Mouse (Mus musculus): ENCODE data around the gene Cnn1.
"Not testable (repeated sequence)": the region's sequence is repeated elsewhere in the genome, so short reads cannot be mapped to it uniquely, and the experiment has no call there.

The Cnn1 gene

DNA sequence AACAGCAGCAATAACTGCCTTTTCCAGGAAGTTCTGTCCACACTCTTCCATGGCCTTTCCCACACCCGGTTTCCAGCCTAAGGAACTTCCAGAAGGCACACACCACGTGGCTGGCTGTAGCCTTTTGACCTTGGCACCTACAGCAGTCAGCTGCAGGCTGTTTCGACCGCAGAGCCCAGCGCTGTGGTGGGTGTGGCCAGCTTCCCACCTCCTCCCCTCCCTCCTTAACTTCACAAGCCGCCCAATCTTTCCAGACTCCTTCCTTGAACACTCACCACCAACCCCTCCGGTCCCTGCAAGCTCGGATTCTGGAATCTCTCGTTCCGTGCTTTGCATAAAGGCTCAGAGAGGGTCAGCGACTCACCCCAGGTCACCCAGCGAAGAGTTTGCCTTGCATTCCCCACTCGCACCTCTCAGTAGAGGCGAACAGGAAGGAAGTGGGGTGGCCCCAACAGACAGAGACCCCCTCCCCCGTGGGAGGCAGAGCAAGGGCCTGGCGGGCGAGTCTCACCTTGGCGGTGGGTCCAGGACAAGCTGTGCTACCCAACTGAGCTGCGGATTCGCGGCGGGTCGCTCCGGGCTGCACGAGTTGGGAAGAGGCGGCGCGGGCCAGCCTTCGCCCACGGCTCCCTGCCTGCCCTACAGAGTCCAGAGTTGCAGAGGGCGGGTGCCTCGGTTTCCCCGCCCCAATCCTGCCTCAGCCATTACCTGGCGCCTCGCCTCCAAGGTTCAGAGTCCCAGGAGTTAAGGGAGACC lies 32.4 kb downstream of the Cnn1 start:
- DNase-seq, result no peak

DNA sequence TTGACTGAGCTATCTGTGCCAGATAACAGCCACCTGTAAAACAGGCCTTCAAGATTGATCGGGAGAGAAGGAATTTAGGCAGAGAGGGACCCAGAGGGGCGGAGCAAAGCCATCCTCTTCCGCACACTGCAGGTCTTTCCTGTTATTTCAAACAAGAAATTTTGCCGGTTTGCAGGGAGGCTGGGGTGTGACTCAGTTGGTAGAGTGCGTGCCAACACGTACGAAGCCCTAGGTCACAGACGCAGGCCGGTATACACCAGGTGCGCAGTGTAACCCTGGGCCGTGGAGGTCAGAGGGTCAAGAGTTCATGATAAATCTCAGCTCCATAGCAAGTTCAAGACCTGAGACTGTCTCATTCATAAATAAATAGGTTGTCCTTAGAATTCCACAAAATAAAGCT lies 33.2 kb downstream of the Cnn1 start:
- no peak for DNase-seq

DNA sequence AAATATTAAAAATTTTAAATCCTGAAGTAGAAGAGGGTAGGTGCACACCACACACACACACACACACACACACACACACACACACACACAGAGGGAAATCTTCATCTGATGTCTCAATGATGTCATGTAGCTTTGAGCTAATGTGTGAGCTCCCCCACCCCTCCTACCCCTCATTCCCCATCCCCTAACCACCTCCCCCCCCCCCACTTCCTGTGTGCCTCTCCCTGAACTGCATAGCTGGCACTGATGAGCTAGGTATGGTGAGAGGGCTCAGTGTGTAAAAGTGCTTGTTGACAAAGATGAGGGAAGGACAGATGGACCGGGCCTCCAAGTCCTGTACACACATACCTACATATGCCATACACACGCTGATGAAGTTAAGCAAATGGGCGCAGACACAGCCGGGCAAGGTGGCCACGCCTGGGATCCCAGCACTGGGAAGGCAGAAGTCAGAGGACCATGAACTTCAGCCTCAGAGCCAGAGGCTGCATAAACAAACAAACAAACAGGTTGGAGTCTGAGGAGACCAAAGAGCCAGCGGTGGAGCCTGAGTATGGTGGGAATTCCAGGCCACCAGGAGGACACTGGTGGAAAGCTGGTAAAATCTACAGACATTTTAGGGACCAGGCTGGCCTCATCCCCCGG lies 35.4 kb downstream of the Cnn1 start:
- no peak for DNase-seq

DNA sequence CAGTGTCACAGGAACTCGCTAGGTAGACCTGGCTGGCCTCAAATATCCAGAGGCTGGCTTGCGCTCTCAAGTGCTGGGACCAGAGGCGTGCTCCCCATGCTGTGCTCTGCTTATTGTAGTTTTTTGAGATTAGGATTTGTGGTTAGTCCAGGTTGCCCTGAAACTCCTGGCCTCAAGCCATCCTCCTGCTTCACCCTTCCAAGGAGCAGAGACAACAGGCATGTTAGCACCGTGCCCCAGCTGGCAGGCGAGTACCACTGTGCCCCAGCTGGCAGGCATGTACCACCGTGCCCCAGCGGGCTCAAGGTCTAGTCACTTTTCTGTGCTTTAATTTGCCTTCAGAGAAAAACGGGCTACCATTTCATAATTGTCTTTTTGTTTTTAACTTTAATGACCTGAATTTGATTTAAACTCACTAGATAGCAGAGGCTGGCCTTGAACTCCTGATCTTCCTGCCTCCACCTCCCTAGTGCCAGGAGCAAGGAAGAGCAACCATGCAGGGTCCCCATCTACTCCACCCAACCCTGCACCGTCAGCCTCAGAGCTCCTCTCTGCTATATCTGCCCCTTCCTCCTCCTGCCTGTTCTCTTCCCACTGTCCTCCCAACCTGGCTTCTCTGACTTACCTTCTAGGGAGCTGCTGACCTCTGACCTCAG lies 36.1 kb downstream of the Cnn1 start:
- no peak for DNase-seq

DNA sequence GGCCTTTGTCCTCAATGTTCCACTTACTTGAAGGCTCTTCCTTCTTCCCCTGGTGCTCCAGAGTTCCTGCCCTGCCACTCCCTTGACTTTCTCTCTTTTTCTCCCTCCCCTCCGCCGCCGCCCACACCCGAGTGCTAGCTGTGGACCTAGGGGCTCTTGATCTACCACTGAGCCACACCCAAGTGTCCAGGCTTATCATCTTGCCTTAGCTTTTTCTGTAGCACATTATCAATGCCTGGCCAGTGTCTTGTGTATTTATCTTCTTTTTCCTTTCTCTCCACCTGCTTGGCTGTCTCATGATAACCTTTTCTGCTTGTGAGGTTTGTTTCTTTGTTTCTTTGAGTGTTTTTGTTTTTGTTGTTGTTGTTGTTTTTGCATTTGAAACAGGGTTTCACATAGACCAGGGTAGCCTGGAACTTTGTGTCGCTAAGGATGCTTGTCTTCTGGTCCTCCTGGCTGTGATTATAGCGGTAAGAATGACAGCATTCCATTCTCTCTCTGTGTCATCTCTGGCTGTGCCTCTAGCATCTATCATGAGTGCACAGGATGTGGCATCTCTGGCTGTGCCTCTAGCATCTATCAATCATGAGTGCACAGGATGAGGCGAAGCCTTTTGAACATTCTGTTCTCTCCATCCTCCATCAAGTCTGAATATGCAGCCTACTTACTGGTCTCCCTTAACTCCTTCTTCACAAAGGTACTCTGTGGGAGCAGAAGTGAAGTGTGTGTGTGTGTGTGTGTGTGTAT lies 36.8 kb downstream of the Cnn1 start, which contains the start of gene Acp5:
TSS of gene Acp5 (minus strand) at position 68 of the 747 bp plus-strand sequence.
- DNase-seq, result no peak

DNA sequence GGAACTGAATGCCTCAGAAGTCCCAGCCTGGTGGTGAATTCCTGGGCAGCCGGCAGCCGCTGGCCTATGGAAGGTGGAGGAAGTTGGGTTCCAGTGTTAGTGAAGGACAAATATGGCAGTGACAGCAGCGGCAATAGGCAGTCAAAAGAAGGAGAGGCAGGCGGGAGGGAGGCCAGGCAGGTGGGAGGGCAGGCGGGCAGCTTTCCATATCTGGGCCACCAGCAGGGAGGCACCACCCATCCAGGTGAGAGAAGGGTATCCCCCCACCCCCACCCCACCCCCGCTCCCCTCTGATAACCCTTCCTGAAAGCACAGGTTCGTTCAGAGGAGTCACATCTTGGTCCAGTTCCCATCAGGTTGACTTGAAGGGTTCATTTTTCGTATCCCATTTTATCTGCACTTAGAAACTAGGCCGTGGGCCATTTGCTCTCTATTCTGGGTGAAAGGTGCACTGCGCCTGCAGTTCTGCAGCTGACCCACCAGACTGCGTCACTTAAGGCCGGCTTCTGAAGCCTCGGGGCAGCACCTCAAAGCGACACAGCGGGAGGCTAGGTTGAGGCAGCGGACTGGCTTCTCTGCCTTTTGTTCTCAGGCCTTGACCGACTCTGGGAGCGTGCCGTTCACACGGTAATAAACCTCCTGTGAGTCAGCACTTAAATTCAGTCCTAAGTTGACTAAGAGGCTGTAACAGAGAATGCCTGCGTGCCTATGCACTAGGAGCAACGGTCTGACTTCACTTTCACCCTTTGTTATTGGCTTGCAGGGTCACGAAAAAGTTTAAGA lies 37.9 kb downstream of the Cnn1 start:
- no peak for DNase-seq

DNA sequence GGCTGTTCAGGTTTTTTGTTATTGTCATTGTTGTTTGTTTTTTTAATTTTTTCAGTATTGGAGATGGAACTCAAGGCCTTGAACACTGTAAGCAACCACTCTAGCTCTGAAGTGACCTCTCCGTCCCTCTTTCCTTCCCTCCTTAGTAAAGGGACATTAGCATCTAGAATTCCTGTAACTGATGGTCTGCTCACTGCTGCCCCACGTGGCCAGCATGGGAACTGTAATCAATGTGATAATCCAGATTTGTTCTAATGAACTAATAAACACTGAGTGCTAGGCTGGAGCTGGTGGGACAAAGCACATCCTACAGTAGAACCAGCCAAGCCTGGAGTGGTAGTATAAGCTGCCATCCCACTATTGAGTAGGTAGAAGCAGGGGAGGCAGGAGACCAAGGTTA lies 39.5 kb downstream of the Cnn1 start:
- no peak for DNase-seq

DNA sequence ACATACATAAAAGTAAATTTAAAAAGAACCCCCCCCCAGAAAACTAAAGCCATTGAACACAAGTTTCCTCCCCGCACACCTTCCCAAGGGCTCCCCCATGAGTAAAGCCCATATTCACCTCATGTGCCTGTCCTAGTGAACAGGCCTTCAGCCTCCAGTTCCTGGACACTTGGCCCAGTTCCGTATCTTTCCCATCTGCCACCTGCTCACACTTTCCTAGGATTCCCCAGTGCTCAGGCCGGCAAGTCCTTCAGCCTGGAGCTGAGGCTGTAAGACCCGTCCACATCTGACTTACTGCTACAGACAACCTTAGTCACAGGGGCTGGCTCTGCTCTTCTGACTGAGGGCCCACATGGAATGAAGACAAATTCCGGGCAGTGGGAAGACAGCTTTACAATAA lies 40.7 kb downstream of the Cnn1 start:
- no peak for DNase-seq

DNA sequence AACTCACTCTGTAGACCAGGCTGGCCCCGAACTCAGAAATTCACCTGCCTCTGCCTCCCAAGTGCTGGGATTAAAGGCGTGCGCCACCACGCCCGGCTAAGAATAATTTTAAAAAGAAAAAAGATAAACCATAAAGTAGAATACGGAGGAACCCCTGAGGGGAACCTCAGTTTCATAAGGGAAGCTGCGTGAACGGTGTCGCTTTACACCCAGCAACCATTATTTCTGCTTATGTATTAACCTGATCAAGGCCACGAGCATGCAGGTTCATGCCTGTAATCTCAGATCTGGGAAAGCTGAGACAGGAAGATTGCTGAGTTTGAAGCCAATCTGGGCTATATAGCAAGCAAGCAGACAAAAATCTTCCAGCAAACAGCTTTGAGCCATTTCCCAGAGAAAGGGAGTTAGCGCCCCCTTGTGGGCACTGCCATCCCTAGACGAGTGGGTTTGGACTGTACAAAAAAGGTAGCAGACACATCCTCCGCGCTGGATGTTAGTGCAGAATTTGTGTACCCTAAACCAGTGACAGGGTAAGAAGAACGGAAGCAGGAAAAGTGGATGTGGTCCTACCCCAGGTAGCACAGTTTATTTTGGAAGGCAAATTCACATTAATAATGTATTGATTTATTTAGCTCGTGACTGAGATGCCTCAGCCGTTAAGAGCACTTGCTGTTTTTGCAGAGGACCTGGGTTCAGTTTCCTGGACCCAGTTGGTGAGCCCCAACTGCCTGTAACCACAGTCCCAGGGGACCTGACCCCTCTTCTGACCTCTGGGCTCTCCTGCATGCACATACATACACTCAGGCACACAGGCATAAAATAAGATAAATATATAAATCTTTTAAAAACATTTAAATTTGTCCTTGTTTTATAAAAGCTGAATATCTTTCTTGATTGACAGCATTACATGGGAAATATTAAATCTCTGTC lies 44.4 kb downstream of the Cnn1 start:
- peak; percentile 87 for DNase-seq

DNA sequence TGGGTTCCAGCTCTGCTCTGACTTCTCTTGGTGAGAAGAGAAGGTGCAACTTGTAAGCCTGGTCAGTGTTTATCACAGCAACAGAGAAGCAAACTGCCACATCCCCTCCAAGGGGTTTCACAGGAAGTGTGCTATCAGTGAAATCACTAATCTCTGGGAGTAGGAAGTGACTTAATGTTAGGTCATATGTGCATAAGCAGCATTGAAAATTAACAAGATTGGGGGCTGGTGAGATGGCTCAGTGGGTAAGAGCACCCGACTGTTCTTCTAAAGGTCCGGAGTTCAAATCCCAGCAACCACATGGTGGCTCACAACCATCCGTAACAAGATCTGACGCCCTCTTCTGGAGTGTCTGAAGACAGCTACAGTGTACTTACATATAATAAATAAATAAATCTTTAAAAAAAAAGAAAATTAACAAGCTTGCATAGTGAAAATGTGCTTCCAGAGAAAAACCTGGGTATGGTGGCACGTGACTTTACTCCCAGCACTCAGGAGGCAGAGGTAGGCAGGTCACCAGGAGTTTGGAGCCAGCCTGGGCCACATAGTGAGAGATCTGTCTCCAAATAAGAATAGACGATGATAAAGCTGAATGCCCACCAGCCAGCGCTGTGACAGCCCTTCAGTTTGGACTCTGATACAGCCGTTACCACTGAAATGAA lies 45.4 kb downstream of the Cnn1 start:
- no peak for DNase-seq

DNA sequence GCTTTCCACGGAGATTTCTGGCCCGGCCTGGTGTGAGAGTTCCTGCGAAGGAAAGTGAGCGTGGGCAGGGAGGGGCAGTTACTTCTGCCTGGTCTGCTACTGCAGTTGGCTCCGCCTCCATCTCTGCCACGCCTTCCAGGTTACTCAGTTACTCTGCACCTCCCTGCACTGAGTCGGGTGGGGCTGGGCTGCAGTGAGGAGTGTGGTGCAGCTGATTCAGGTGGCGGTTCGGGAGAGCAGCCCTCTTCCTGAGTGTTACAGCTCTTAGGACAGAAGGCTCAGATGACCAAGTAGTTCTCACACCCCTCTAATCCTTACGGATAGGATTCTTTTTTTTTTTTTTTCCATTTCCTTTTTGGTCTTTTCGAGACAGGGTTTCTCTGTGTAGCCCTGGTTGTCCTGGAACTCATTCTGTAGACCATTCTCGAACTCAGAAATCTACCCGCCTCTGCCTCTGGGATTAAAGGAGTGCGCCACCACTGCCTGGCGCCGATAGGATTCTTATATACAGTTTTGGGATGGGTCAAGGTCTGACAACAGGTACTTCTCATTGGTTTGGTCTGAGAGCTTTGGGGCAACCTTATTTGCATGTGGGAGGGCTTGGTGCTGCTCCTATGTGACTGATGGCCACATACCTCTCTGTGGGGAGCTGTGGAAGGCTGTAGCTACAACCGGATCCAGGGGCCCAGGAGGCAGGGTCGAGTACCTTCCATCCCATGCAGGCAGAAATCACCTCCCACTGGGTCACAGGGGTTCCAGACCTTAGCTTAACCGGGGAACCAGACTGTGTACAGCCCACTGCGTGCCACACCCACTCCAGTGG lies 50.6 kb downstream of the Cnn1 start:
- DNase-seq, result no peak

DNA sequence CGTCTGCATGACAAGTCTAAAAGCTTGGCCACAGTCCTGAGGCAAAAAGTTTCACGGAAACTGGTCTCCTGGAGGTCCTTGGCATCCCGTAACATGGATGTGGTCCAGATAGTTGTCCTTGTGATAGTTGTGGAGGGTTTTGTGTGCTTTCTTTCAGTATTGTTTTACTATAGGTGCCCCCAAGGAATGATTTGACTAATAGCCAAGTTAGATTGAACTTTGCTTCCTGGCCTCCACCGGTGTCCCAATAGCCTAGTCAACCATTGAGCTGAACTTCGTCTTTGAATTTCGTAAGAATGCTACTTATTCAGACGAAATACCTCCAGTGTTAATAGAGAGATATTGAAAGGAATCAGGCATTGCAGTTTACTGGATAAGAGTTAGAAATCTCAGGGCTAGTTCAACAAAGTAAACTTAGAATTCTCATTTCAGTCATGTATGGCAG lies 51.3 kb downstream of the Cnn1 start:
- DNase-seq, result not testable (repeated sequence)

DNA sequence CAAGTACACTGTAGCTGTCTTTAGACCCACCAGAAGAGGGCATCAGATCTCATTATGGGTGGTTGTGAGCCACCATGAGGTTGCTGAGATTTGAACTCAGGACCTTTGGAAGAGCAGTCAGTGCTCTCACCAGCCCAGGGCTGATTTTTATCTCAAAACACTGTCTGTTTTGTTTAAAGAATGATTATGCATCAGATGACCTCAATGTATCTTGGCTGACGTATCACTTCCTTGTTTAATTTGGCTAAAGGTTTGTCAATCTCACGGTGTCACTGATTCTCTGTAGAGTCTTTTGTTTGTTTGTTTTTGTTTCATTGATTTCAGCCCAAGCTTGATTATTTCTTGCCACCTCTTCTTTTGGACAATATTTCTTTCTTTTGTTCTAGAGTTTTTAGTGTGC lies 51.9 kb downstream of the Cnn1 start:
- no peak for DNase-seq

DNA sequence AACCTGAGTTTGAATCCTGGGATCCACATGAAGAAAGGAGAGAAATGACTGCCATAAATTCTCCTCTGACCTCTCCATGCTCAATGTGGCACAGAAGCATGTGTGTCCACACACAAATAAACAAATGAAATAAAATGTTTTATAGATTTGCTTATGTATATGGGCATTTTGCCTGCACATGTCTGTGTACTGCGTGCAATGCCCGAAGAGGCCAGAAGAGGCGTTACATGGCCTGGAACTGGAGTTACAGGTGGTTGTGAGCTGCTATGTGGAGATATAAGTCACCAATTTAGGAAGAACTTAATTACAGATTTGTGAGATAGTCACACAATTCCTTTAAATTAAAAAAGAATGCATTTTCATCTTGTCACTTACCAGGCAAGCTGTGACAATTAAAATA lies 54.8 kb downstream of the Cnn1 start:
- no peak for DNase-seq

DNA sequence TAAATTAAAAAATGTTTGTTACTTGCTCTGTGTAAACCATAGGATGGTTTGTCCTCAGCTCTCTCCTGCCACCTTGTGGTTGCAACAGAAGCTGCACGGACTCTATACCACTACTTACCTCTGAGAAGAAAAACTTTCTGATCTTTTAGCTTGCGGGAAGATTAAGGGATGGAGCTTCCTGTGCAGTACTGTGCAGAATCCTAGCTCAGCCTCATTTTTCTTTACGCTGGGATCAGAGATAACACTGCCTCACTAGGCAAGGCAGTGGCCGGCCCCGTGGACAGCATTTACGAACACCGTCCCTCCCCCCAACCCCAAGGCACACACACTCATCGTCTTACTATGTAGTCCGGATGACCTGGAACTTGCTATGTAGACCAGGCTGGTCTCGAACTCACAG lies 56.6 kb downstream of the Cnn1 start:
- DNase-seq, result peak; percentile 66

DNA sequence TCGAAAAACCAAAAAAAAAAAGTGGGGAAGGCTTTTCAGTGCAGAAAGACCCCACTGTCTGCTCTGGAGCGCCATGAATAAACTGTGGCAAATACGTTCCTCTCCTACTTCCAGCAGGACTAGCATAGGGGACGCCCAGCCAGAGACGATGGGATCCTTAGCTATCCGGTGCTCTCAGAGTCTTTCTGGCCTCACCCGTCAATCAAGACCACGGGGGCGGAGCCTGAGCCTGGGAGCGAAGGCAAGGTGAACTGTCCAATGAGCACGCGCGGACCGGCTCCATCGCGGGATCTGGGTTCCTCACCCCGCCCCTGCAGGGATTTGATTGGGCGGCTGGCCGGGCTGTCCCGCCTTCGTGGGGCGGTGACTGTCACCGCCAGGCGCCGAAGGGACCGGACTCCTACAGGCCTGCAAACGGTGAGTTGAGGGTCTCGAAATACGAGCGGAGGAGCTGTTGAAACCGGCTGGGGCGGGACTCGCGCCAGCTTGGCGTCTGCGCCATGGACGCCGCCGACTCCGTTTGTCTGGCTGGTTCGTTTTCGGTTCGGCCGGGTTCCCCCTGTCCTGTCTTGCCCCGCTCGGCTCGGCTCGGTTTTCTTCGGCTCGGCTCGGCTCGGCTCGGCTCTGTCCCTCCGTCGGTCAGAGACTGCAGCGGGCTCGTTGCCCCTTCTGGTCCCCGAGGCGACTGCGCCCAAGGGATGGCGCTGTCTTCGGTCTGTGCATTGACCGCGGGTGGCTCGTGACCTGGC lies 57.7 kb downstream of the Cnn1 start, which contains the start of gene Pigyl:
TSS of gene Pigyl (plus strand) at position 350 of the 749 bp plus-strand sequence.
- peak; percentile 99 for DNase-seq

DNA sequence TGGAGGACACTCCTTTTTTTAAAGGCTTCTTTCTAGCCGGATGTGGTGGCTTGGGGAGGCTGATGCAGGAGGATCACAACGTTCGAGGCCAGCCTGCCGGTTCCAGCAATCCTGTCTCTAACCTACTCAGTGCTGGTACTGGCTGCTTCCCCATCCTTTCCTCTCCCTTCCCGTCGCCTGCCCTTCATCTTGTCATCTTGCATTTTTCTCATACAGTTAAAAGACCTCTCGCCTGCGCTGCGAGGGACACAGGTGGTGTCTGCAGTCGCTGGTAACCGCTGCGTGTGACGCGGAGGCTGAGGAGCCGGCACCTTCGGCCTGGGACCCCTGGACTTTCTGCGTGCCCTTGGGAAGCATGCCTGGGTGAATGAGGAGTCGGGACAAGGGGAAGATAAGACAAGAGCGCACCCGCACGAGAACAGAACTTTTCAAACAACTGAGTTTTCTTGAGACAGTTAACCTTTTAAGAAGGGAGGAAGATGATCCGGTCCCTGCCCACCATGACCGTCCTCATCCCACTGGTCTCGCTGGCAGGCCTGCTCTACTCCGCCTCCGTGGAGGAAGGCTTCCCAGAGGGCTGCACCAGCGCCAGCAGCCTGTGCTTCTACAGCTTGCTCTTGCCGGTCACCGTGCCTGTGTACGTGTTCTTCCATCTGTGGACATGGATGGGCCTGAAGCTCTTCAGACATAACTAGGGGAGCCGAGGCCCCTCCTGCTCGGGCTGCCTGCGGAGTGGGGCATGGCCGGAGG lies 58.7 kb downstream of the Cnn1 start:
- peak; percentile 17 for DNase-seq
